Mouse (Mus musculus): ENCODE data around the gene Prune2.
A peak's percentile ranks its signal among the peaks of the same experiment; 100 is the strongest.

Gene Prune2

DNA sequence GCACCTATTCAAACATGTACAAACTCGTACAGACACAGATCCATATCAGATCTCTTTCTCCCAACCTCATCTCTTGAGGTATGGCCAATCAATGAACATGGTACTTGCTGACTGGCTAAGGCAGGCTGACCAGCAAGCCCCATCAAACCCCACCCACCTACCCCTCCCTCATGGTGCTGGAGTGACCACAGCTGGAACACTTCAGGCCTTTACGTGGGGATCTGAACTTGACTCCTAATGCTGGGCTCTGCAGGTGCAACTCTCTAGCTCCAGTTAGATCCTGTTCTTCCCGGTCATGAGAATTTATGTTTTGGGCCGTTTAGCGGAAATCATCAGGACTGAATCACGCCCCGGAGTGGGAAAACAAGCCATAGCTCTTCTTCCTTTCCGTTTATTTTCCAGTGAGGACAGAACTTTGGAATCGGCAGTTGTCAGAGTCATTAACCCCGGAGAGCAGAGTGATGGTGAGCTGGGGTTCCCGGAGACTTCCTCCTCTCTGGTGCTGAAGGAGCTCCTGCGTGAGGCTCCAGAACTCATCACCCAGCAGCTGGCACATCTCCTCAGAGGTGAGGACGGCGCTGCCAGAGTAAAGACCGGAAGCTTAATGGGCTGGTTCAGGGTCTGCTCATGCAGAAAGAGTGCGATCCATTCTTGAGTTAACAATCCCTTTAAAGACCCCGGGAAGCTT, 50.4 kb downstream of the Prune2 start:
- DNase-seq: no peak

DNA sequence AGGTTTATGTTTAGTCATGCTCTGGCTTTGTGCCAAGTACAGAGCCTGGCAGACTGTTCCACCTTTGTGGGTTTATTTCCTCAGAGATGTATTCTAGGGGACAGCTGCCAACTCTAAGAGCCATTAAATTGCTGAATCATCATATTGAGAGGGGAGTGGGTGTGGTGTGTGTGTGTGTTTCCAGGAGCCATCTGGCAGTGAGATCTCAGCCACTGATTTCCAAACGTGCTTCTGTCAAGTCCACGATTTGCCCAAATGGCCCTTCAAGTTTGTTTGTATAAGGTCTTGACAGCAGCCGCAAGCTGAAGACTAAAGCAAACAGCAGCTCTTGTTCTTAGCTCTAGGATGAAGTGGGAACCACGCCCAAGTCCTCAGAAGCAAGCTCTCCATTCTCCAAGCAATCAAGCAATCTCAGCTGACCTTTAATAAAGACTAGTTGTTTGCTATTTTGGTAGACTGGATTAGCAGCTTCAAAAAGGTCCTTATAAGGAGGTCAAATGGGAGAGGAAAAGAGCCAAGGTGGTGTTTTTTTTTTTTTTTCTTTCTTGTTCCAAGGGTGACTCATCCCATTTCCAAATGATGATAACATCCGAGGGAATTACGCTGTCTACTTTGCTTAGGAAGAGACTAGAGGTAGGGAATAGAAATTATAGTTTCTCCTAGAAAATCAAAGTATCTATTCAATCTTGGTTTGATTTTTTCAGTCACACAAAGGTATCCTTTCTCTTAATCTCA, 55.5 kb downstream of the Prune2 start:
- peak; percentile 48 for DNase-seq

DNA sequence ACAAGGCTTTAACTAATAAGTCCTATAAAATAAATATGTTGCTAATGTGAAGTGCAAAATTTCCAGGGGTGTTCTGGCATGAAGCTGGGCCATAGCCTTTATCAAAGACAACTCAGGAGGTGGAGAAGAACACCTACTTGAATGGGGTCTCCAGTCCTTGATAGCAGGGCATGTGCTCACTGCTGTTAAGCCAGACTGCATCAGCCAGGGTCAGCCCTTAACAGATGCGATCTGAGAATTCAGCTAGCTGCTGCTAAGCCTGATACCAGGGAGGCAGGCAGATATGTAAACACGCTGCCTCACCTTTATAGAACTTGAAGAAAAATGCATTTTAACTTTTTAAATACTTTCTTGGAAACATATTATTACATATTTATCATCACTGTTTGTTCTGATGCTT, 57.2 kb downstream of the Prune2 start:
- DNase-seq: no peak

DNA sequence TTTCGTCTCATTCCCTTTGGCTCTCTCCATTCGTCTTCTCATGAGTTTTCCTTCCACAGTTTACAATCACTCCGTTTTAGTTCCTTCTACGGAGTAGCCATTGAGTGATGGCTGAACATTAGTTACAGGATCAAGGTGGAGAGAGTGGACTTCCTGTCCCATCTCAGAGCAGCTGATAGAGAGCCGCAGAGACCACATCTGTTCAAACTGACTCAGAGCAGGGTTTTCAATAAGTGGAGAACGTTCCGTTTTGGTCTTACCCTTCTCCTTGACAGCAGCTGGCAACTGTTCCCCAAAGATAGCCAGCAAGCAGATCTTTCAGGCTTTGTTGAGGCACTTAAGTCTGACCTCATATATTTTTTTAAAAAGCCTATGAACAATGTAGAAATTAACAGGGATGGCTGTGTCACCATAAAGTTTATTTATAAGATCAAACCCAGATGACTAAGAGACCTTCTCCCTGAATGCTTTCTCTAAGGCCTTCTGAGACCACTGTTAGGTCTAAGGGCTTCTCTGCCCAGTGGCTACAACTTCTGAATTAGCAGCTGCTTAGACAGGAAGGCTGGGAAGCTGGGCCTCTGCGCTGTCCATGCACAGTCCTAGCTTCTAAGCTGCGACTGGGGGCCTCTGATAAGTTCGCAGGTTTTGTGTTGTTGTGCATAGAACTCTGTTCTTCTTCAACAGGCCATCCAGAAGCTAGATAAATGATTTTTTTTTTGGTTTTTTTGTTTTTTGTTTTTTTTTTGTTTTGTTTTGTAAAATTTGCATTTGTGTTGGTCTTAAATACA, 58.6 kb downstream of the Prune2 start:
- DNase-seq: no peak

DNA sequence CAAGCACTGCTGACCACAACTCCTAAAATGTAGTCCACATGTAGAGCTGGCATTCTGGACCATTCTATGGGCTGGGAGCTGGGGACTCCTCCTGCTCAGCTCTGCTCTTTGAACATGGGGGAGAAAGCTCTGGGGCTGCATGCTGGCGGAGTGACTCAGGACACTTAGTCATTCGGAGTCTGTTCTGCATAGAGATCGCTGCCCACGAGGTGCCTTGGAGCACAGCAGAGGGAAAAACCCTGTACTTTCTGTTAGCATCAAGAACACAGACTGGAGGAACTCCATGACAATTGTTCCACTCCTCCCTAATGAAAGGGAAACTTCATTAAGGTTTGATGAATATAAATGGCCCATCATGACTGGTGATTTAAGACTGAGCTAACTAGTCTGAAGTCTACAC, 68.8 kb downstream of the Prune2 start:
- DNase-seq: no peak

DNA sequence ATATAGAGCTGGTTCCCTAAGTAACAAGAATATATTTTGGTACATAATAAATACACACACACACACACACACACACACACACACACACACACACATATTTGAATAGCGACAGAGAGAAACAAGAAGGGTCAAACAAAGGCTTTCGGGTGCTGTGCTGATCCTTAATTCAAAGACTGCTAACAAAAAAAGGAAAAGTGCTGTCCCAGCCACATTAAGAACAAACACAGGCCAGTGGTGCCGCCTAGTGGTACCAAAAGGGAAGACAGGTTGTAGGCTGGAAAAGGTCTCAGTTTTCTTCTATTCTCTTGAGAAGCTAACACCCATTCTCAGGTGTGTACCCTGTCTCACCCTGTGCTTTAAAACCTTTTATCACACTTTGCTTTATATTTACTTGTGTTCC, 74.4 kb downstream of the Prune2 start:
- peak; percentile 60 for DNase-seq

DNA sequence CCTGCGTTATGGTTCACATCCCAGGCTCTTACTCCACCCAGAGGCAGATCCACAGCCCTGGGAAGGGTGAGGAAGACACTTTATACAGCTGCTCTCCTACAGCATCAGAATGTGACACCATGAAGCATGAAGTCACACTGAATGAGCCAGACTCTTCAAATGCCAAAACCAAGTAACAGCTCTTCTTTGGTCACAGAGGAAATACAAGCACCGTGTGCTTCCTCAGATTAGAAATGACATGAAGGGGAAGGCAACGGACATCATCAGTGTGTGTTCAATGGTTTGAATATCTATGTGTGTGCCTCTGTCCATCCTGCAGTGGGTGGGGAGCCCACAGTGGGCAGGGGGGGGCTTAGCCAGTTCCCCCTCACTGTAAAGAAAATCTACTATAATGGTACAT, 76.4 kb downstream of the Prune2 start:
- no peak for DNase-seq

DNA sequence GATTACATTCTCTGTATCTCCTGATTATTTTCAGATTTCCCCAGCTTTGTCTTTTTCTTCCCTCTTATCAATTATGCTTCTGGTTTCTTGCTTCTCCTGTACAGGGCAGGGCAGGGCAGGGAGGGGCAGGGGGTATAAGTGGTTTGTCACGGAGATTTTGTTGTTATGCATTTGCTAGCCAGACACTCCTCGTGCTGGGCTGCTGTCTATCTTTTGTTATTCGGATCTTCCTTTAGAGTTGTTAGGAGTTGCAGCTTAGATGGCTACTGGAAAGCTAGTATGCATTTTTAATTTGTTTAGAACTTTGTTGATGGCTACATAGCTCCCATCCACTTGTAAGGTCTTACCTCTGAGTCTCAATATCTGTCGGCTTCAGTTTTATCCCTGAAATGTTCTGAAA, 91.0 kb downstream of the Prune2 start:
- no peak for DNase-seq

DNA sequence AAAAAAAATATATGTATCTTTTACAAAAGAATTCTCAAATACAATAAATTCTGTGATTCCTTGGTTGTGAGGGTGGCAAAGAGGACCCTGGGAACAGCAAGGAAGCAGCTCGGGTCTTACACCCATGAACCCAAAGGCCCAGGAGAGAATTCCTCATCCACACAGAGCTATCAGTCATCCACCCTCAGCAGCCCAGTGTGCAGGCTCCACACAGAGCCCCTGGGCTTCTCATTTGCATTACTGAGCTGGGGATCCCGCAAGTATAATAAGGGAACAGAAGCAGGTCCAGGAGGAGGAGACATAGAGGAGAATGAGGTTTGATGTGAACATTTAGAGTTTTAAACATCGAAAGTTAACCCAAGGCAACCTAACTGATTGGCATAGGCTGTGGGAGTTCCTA, 100.0 kb downstream of the Prune2 start:
- DNase-seq: no peak

DNA sequence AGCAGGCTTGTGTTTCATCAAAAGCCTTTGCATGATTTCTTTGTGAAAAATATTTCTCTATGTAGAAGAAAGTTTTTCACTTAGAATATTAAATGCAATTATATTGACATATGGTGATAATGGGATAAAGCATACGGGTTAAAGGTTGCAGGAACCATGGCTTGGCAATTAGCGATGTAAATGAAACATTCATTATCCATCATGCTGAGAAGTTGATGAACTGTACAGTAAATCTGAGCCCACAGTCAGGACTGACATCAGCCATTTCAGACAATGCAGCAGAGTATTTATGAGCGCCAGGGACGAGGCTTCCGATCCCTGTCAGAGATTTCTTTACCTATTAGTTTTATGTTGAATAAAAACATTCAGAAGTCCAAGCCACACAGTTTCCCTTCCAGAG, 104.2 kb downstream of the Prune2 start:
- DNase-seq: no peak

DNA sequence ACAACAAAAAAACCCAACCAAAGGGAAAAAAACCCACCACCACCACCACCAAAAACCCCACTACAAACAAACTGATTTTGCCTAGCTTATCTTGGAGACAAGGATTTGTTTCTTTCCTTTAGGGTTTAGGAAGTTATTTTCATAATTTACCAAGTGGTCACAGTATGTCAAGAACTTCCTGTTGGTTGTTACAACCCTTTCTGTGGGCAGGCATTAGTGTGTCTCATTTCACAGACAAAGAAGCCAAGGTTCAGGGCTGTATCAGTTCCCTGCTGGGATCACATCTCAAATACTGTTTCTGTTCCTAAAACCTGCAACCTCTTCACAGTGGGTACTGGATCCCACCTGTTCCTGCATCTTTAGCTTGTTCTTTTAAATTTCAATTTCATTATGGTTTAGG, 108.5 kb downstream of the Prune2 start:
- no peak for DNase-seq

DNA sequence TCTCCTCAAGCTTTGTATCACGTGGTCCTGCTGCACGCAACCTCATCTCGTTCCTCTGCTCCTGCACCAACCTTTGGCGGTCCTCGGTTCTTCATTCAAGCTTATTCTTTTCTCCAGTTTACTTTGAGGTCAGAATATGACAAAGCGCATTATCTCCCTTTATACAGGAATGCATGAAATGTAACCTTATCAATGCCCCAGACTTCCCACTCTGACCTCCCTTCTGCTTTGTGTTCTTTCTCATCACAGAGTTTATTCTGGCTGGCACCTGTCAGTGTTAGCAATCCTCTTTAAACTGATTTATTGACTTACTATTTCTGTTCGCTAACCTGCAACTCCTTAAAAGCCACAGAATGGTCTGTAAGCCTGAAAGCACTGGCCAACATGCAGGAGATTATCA, 113.1 kb downstream of the Prune2 start:
- no peak for DNase-seq

DNA sequence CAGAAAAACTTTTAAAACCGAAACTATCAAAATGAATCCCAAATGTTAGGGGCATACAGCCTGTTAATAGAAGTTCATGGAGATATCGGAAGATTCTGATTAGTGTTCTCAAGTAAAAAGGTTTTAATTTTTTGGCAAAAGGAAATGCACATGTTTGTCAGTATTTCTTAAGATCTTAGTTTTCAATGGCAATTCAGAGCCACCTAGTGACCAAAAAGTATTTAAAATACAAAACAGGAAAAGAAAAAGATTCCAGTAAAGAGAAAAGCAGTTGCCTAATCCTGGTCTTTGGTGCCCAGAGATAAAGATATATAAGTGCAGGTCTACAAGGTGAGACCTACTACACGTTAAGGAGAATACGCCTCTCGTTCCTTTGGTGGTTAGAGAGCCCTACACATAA, 115.3 kb downstream of the Prune2 start:
- no peak for DNase-seq

DNA sequence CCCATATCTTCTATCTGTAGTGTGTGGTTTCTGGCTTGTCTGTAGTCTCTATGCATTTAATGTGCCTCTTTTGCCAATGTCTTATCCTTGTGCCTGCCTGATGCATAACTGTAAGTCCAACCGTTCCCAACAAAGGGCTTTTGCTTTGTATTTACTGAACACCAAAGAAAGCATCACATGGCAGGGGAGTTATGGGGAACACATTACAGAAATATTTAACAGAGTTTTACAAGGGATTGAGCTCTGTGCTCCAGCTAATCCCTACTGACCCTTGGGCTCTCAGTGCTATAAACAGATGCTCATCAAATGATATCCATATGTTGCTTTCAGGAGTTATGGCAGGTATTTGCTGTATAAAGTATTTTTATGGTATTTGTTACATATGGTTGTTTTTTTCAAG, 116.3 kb downstream of the Prune2 start:
- no peak for DNase-seq

DNA sequence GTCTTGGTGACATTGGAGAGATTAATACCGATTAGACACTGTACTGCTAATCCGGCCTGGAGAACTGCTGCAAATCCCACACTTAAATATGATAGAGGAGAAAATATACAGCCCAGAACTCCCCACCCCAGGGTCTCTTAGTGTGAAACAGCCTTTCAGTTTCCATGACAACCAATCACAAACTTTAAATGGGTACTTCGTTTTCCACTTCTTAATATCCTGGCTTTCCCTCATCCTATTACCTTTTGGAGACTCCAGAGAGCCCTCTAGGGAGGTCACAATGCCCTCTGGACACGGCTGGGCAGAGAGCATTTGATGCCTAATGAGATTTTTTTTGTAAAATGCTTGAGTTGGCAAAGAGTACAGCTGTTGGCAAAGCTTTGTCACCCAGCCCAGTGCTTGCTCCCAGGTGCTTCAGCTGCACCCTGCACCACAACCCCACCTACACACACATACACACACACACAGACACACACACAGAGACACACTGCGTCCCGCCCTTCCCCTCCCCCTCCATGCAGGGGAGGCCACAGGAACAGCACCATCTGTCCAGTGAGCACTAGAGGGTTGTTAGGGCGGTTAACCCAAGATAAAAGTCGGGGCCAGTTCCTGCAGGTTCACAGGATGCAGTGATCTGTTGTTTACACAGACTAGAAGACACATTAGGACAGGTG, 122.9 kb downstream of the Prune2 start:
- DNase-seq: no peak

DNA sequence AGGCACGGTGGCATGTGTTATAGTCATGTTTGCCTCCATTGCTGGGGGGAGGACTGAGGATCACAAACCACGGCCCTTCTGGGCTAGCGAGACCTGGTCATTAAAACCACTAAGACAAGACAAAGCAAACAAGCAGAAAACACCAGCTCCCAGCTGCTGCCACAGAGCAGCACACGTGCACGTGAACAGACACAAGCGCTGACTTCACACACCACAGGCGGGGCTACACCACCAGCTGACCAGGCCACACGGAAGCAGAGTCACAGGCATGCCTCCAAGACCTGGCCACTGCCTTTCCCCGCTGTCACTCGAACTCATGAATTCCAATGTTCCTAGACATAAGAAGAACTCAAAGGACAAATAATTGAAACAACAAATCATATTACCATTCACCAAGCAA, 125.5 kb downstream of the Prune2 start:
- no peak for DNase-seq

DNA sequence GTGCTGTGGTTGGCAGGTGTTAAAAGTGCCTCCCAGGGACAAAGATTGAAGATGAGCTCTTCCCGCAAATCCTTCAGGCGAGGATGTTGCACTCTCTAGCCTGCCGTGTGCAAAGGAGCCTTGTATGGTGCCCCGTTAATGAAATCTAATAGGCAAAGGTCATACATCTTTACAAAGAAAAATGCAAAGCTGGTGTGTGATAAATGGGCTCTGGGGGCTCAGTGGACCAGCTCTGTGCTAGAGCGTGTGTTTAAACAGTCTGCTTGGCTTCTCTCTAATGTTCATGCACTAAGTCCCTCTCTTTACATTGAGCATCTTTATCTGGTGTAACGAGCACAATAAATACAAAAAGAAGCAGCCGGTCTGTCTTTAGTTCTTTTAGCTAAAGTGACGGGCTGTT, 138.1 kb downstream of the Prune2 start:
- DNase-seq: no peak

DNA sequence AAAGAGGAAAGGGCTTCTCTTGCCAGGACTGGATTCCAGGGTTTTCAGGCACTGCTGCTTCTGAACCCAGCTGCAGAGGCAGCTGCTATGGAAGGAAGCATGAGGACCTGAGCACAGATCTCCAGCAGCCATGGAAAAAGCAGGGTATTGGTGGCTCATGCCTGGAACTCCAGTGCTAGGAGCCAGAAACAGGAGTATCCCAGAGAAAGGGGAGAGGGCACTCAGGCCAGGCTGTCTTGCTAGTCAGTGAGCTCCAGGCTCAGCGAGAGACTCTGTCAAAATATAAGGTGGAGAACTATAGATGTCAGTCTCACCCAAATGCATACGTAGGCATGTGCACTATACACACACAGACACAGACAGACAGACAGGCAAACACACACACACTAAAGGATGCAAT, 140.4 kb downstream of the Prune2 start:
- DNase-seq: no peak

DNA sequence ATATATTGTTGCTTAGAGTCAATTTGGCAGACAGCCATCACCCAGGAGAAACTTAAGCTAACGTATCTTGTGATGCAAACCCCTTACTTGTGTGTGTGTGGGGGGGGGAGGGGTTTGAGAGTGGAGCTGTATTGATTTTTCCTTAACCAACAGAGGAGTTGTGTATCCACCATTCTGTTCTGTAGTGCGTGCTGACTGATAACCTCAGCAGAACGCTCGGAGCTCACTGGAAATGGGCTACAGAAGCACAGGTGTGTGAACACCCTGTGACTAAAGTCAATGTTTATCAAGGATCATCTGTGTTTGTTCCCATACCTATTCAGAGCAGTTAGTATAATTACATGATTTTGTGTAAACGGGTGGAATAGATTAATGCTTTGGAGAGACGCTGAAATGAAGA, 141.3 kb downstream of the Prune2 start:
- no peak for DNase-seq

DNA sequence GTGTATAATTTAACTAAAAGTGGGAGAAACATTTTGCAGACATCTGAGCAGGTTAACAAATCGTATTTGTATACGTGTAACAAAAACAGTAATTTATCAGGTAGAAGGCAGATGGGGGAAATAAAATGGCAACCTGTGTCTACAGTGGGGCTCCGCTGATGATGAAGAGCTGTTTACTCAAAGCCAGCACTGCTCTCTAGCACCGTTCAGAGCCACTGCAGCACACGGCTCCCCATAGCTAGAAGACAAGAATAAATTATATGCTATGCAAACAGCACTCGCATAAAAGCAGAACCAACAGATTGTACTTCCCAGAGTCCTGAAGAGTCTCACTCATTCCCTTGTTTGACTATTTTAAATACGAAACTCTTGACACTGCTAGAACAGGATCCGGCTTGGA, 152.9 kb downstream of the Prune2 start:
- DNase-seq: no peak

DNA sequence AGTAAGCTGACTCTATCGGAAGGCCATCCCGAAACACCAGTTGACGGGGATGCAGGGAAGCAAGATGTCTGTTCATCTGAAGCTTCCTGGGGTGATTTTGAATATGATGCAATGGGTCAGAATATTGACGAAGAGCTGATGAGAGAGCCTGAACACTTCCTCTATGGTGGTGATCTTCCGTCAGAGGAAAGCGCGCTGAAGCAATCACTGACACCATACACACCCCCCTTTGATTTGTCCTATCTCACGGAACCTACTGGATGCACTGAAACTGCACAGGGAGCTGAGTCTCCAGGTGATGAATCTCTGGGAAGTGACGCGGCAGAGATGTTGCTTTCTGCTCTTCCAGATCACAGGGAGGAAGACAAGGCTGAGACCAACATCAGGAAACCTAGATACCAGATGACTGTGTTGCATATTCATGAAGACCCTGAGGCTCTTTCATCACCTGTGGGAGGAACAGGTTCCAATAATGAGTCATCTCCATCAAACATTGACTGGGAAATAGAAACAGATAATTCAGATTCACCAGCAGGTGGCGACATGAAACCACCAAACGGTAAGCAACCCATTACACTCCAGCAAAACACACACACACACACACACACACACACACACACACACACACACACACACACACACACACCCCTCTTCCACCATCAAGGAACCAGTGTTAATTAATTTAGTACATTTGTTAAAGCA, 168.3 kb downstream of the Prune2 start:
- peak; percentile 63 for DNase-seq

DNA sequence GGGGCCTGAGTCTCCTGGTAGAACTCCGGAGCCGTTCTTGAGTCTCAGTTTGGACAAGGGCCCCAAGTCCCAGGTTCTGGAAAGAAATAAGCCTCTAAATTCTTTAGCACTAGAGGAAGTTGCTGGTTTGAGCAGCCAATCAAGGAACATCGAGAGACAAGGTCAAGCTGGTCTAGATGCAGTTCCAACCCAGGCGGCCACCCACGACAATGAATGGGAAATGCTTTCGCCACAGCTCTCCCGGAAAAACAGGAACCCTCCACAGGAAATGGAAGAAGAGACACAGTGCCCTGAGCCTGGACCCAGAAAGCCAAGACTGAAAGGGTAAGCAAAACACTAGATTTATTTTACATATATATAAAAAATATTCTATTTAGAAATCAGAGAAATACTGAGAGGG, 169.5 kb downstream of the Prune2 start:
- DNase-seq: no peak

DNA sequence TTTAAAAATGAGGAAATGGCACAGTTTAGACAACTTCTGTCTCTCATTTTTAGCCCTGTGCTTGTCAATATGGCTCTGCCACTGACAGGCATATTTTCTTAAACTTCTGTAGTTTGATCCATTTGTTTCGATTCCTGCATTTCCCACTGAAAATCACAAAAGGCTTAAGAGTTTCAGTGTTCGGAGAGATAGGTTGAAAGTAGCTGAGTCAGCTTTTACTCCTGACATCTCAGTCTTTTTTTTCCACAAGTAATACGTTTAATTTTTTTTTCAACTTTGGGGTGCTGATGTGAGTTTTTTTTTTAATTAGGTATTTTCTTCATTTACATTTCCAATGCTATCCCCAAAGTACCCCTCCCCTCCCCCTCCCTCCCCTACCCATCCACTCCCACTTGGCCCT, 174.6 kb downstream of the Prune2 start:
- DNase-seq: no peak
